Mouse (Mus musculus): ENCODE results near the gene P3h3. TPM values are rescaled to one million over a fixed set of nuclear protein-coding genes. Genes with fewer than 3 reads are reported as not detected.

P3h3 gene
- polyA plus RNA-seq, 1 experiment from 2014 or later: 9.7 TPM

DNA sequence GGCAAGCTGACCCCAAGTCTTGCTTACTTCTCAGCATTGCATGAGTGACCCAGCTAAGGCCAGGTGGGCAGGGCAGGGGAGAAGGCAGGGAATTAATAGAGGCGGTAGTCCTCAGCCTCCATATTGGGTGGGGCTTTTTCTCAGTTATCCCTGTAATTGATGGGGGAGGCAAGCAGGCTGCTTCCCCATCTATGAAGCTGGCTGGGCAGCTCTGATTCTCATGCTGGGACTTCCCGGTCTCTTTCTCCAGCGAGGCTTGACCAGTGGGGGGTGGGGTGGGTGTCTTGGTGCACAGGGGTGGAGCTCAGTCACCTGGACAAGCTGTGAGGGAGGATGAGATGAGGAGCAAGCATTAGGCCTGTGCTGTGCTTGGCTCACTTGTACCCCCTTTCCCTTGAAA is 4.2 kb upstream of the P3h3 start:
- Histone ChIP-seq H3K4me1 (peaks cover 94% of the 10 kb centered on the region), H3K9me3 (no peaks in the 10 kb centered on the region), H3K27ac (peak overlapping the region; percentile 92), H3K4me3 (peak overlapping the region; percentile 69), H3K27me3 (ENCODE audit: poor library complexity, severe bottlenecking) (peaks cover 86% of the 10 kb centered on the region), H3K36me3 (replicated peaks) (peaks cover 9% of the 10 kb centered on the region)
- no peak for DNase-seq (ENCODE audit: extremely low spot score, low spot score)
- WGBS: 25% methylated on average over 3 of the region's 3 CpGs

DNA sequence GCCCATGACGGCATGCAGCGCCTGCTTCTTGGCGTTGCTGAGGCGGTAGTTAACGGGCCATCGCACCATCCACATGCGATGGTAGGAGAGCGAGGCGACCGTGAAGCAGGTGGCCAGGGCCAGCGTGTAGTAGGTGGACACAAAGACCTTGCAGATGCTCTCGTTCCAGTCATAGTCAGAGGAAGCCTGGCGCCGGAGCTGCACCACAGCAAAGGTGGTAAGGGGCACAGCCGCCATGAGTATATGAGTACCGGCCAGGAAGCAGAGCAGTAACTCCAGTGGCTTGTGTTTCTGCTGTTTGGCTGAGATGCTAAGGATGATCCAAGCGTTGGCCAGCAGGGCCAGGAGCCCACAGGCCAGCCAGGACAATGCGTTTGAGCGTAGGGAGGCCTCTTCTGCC is 3.7 kb upstream of the P3h3 start:
- Histone ChIP-seq H3K9me3 (no peaks in the 10 kb centered on the region), H3K36me3 (replicated peaks) (peaks cover 9% of the 10 kb centered on the region), H3K27me3 (ENCODE audit: poor library complexity, severe bottlenecking) (peaks cover 80% of the 10 kb centered on the region), H3K4me3 (0 out of 2 replicates have a peak overlapping the region, but pooled peaks have one; percentile 6), H3K27ac (peak overlapping the region; percentile 92), H3K4me1 (peaks cover 95% of the 10 kb centered on the region)
- WGBS: 80% methylated on average over 19 of the region's 19 CpGs
- DNase-seq (ENCODE audit: extremely low spot score, low spot score): no peak

DNA sequence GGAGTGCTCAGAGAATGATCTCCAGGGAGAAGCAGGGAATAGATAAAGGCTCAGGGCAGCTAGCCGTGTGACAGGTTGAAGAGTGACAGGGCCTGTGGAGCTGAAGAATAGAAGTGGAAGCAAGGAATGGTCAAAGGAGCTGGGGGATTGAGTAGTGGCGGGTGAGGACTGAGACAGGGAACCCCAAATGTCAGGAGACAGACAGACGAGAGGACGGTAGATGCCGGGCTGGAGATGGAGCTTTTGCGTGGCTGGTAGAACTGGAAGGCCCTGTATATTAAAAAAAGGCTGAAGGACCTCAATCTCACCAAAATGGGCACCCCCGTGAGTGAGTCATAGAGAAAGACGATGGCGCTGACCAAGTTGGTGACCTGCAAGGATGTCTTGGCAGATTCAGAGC is 3.0 kb upstream of the P3h3 start:
- no peak for DNase-seq (ENCODE audit: extremely low spot score, low spot score)
- 81% methylated on average over 9 of the region's 9 CpGs for WGBS
- Histone ChIP-seq H3K4me1 (peaks cover 95% of the 10 kb centered on the region), H3K27me3 (ENCODE audit: poor library complexity, severe bottlenecking) (peaks cover 73% of the 10 kb centered on the region), H3K9me3 (no peaks in the 10 kb centered on the region), H3K27ac (peak overlapping the region; percentile 92), H3K36me3 (replicated peaks) (peaks cover 9% of the 10 kb centered on the region), H3K4me3 (no peak overlapping the region)

DNA sequence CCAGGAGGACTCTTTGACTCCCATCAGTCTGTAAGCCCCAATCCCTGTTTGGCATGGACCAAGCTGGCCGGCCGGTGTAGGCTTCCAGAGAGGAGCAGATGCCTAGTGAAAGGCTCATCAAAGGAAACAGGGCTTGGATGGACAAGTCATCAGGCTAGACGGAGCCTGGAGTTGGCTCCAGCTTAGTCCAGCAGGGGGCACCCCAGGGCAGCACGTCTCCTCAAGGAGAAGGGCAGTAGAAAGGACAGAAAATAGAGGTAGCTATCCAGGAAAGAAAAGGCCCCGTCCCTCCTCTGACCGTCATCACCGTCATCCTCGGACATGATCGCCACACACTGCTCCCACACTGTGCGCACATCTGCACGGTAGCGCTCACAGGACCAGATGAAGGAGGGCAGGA is 2.2 kb upstream of the P3h3 start:
- DNase-seq (ENCODE audit: extremely low spot score, low spot score): peak; percentile 83
- Histone ChIP-seq H3K27me3 (ENCODE audit: poor library complexity, severe bottlenecking) (peaks cover 68% of the 10 kb centered on the region), H3K9me3 (no peaks in the 10 kb centered on the region), H3K27ac (peak overlapping the region; percentile 92), H3K4me1 (peaks cover 92% of the 10 kb centered on the region), H3K4me3 (peak overlapping the region; percentile 19), H3K36me3 (replicated peaks) (peaks cover 13% of the 10 kb centered on the region)
- 12% methylated on average over 12 of the region's 12 CpGs for WGBS

DNA sequence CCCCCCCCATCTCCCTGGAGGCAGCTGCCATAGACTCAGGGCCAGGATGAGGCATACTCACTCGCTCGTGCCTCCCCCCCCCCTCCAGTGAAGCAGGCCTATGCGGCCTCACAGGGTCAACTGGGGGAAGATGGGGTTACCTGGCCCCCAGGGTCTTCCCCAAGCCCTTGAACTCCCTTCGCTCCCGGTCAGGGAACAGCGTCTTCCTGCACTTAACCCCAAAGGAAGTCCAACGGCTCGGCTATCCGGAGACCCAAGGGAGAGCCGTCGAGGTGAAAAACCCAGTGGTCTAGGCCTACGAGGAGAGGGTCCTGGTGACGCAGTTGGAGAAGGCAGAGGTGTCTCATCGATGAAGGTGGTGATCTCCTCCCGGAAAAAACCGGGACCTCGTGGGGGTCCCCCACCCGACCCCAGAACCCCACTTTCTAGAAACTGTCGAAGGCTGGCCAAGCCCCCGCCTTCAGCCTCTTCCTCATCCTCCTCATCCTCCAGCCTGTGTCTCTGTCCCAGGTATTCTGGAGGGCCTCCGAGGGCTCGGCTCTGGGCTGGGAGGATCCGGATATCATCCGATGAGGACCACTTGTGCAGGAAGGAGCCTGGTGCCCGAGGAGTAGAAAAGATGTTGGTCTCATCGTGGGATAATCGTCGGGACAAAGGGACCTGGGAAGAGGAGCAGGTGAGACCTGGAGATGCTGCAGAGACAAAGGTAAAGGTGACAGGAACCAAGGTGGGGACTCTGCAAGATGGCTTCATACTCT is 1.2 kb upstream of the P3h3 start:
- Histone ChIP-seq H3K9me3 (no peaks in the 10 kb centered on the region), H3K4me1 (peaks cover 82% of the 10 kb centered on the region), H3K4me3 (peak overlapping the region; percentile 87), H3K27me3 (ENCODE audit: poor library complexity, severe bottlenecking) (peaks cover 61% of the 10 kb centered on the region), H3K27ac (peak overlapping the region; percentile 98; the same call in 1 of the 2 replicates), H3K36me3 (replicated peaks) (peaks cover 22% of the 10 kb centered on the region)
- no peak for DNase-seq (ENCODE audit: extremely low spot score, low spot score)
- 83% methylated on average over 28 of the region's 28 CpGs for WGBS

DNA sequence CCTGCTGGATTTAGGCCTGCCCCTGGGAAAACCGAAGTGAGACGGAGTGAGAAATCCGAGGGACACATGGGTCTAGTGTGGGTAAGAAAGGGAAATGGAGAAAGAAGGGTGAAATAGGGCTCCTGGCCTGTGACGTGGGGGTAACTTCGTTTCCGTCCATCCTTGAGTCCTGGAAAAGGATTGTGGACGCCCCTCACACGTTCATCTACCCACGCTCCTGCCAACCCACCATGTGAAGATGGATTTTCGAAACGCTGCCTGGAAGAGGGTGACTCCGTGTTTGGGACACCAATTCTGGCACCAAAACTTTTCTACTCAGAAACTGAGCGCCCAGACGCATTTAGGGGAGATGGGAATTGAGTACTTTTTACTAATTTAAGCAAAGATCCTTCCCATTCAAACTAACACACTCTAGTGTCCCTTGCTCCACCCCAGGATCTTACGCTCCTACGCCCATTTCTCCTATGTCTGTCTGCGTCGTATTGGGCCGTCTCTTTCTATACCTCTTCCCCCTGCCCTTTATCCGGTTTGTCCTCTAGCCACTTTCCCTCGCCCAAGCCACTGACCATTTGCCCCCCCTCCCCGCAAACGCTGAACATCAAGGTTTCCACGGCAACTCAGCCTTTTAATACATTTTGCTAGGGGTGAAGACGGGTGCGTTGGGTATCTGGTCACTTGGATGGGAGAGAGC is 433 bp upstream of the P3h3 start:
- DNase-seq (ENCODE audit: extremely low spot score, low spot score): peak; percentile 31
- Histone ChIP-seq H3K4me1 (peaks cover 75% of the 10 kb centered on the region), H3K27ac (peak overlapping the region; percentile 98), H3K4me3 (peak overlapping the region; percentile 87), H3K36me3 (replicated peaks) (peaks cover 30% of the 10 kb centered on the region), H3K27me3 (ENCODE audit: poor library complexity, severe bottlenecking) (peaks cover 57% of the 10 kb centered on the region), H3K9me3 (no peaks in the 10 kb centered on the region)
- 25% methylated on average over 26 of the region's 26 CpGs for WGBS

DNA sequence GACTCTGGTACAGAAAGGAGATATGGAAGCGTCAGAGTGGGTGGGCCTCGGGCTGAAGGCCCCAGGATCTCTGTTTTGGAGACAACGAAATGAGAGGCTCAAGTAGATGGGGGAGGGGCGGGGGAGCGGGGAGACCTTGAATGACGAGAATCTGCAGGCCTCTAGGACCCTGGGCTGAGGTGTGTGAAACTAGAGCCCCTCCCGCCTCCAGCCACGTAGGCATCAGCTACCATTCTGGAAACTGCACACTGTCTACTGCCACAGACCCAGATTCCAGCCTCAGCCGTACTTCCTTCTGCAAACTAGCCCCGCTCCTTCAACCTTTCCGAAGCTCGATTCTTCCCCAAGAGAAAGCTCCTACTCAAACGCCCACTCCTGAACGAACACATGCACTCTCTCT is 1.2 kb downstream of the P3h3 start:
- H3K36me3 ChIP-seq (replicated peaks): peaks cover 34% of the 10 kb centered on the region
- no peaks in the 10 kb centered on the region for H3K9me3 ChIP-seq
- peaks cover 58% of the 10 kb centered on the region for H3K4me1 ChIP-seq
- peak overlapping the region; percentile 98 for H3K27ac ChIP-seq
- peaks cover 42% of the 10 kb centered on the region for H3K27me3 ChIP-seq (ENCODE audit: poor library complexity, severe bottlenecking)
- peak overlapping the region; percentile 87 for H3K4me3 ChIP-seq
- peak; percentile 57 for DNase-seq (ENCODE audit: extremely low spot score, low spot score)
- WGBS: 7% methylated on average over 14 of the region's 14 CpGs

DNA sequence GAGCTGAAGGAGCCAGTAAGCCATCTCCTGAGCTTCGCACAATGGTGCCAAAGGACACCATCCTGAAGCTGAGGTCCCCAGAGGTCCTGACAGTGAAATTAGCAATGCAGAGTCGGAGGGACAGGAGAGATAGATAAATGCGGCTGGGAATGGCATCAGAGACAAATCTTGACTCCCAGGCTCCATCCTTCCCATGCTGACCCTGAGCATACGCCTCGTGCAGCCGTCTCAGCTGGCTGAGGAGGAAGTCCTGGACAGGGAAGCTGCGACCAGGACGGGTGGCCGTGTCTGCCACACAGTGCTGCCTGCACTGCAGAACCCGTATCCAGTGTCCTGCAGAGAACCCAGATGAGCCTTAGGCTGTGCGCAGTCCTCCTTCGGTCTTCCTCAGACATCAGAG is 2.9 kb downstream of the P3h3 start:
- Histone ChIP-seq H3K9me3 (no peaks in the 10 kb centered on the region), H3K36me3 (replicated peaks) (peaks cover 38% of the 10 kb centered on the region), H3K27ac (no peak overlapping the region), H3K4me1 (peaks cover 41% of the 10 kb centered on the region), H3K27me3 (ENCODE audit: poor library complexity, severe bottlenecking) (peaks cover 25% of the 10 kb centered on the region), H3K4me3 (no peak overlapping the region)
- 76% methylated on average over 12 of the region's 12 CpGs for WGBS
- DNase-seq (ENCODE audit: extremely low spot score, low spot score): no peak

DNA sequence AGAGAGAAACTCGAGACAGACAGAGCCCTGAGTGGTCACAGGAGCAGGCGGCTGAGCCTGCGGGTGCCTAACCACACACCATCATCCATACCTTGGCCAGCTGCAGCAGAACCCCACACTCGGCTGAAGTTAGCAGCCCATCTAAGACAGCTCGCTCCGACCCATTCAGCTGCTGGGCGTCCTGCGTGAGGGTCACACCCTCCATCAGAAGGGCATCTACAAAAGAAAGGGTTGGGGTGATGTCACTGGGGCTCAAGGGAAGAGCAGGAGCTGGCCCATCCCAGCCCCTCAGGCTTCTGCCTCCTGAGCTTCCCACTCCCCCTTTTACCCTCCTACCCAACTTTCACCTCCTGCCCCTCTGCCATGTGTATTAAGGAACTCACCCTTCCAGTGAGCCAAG is 7.0 kb downstream of the P3h3 start:
- WGBS: 52% methylated on average over 8 of the region's 8 CpGs
- Histone ChIP-seq H3K9me3 (no peaks in the 10 kb centered on the region), H3K36me3 (replicated peaks) (peaks cover 48% of the 10 kb centered on the region), H3K27me3 (ENCODE audit: poor library complexity, severe bottlenecking) (0 out of 2 replicates have a peak, but pooled peaks cover 5% of the 10 kb centered on the region), H3K4me1 (peaks cover 14% of the 10 kb centered on the region), H3K4me3 (no peak overlapping the region), H3K27ac (peak overlapping the region; percentile 7; the same call in 1 of the 2 replicates)
- DNase-seq (ENCODE audit: extremely low spot score, low spot score): no peak

DNA sequence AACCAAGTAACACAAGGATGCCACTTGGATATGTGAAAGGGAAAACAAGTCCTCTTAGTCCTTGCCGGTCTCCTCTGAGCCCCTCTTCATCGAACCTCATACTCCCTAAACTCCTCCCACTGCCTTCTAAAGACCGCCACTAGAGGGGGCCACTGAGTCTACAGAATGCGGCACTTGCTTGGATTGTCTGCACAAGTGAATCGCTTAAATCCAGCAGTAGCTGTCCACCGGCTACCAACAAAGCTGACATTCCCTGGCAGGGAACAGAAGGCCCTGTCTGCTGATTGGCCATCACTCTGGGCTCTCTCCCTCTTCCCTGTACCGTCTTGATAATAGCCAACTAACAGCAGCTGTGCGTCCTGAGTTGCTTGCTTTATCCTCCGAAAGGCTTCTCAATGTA is 10.2 kb downstream of the P3h3 start:
- peaks cover 12% of the 10 kb centered on the region for H3K4me1 ChIP-seq
- no peaks in the 10 kb centered on the region for H3K27me3 ChIP-seq (ENCODE audit: poor library complexity, severe bottlenecking)
- no peaks in the 10 kb centered on the region for H3K9me3 ChIP-seq
- H3K36me3 ChIP-seq (replicated peaks): peaks cover 37% of the 10 kb centered on the region
- peak overlapping the region; percentile 62 for H3K27ac ChIP-seq
- no peak overlapping the region; the same call in 1 of the 2 replicates for H3K4me3 ChIP-seq
- WGBS: 10% methylated on average over 9 of the region's 9 CpGs
- DNase-seq (ENCODE audit: extremely low spot score, low spot score): peak; percentile 96

DNA sequence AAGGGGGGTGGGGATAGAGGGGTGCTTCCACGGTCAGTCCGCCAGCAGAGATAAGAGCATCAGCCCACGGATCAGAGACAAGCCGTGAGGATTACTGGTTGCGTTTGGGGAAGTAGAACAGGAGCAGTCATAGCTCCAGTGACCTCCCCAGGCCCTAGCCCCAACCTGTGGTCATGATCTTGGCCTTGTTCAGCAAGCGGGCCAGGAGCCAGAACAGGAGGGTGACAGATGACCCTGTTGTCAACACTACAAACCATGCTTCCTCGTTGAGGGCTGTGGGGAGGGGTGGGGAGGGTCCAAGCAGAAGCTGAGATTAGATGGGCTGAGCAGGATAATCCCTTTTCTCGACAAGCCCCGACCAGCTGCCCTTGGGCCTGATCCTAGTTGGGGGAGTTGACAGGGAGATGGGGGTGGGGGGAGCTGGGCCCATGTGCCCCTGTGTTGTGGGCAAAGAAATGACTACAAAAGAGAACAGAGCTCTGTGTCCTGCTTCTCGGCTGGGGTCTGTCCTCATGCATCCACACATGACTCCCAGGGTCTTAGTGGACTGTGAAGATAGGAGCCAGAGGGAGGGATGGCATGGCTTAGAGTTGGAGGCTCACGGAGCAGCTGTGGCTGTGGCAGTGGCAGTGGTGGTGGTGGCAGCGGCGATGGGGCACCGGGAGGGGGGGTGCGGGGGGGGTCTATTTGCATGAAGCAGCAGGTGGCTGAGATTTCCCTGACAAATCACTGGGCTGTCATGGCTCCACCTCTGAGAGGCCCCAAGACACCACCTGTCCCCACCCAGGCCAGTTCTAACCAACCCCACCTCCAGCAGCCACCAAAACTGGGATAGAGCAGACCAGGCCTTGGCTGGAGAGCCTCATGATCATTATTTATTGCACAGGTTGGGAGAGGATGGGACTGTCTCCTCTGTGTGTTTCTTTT is 17.0 kb downstream of the P3h3 start, which contains the start of gene Gnb3:
Gnb3 (minus strand) TSS at position 35 of the 927 bp plus-strand sequence.
- peaks cover 24% of the 10 kb centered on the region for H3K36me3 ChIP-seq (replicated peaks)
- H3K4me1 ChIP-seq: peaks cover 33% of the 10 kb centered on the region
- 27% methylated on average over 15 of the region's 15 CpGs for WGBS
- peak within 1 kb of the TSS; percentile 16; the same call in 1 of the 2 replicates for H3K4me3 ChIP-seq
- no peak for DNase-seq (ENCODE audit: extremely low spot score, low spot score)
- H3K27ac ChIP-seq: peak within 1 kb of the TSS; percentile 45
- H3K27me3 ChIP-seq (ENCODE audit: poor library complexity, severe bottlenecking): peaks cover 14% of the 10 kb centered on the region; the same call in 1 of the 2 replicates
- H3K9me3 ChIP-seq: no peaks in the 10 kb centered on the region

DNA sequence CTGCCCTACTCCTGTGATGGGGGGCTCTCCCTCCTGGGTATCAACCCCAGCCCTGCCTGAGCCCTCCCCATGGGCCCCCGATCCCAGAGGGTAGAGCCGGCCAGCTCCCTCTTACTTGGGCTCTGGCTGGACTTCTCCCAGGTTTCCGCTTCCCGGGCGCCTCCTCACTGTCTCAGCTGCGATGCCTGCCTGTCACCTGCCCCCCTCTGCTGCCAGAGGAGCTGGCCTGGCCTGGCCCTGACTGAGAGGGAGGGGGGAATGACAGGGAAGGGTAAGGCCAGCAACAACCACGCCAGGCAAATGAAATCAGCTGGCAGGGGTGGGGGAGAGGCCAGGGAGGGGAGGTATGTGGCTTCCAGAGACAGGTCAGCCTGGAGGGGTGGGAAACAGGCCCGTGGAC is 17.7 kb downstream of the P3h3 start:
- Histone ChIP-seq H3K27me3 (ENCODE audit: poor library complexity, severe bottlenecking) (peaks cover 14% of the 10 kb centered on the region; the same call in 1 of the 2 replicates), H3K4me3 (peak overlapping the region; percentile 16; the same call in 1 of the 2 replicates), H3K4me1 (peaks cover 39% of the 10 kb centered on the region), H3K27ac (peak overlapping the region; percentile 45), H3K9me3 (no peaks in the 10 kb centered on the region), H3K36me3 (replicated peaks) (peaks cover 24% of the 10 kb centered on the region)
- DNase-seq (ENCODE audit: extremely low spot score, low spot score): no peak
- WGBS: 10% methylated on average over 8 of the region's 8 CpGs
